Mouse (Mus musculus) right cerebral cortex, postnatal 10 days (tissue): ENCODE results near the gene Gzmc.
"Not testable (repeated sequence)": the region's sequence is repeated elsewhere in the genome, so short reads cannot be mapped to it uniquely, and the experiment has no call there.

Experiments used
- DNase-seq, 2 experiments: peaks; one replicate each; pipeline ENCODE4 v3.0.0; 2021; ENCODE audit warnings: low spot score in 2 of 2

Gene Gzmc

GRCm38 (mm10) chr14:56234556-56234955 is at the start of gene Gzmc:
Gene Gzmc (minus strand): TSS chr14:56234656.
- no peak for DNase-seq

DNA sequence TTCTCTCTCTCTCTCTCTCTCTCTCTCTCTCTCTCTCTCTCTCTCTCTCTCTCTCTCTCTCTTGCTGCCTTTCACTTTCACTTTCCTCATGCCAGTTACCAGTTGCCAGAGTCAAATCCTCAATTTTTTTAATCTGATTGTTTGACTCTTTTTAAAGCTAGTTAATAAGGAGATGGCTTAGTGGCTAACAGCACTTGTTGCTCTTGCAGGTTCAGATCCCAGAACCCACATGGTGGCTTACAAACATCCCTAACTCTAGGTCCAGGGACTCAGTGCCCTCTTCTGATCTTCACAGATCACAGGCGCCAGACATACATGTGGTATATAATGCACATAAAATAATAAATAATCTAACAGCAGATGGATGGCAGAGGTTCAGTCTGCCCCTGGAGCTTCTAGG is 49.4 kb upstream of the Gzmc start:
- DNase-seq: no peak

DNA sequence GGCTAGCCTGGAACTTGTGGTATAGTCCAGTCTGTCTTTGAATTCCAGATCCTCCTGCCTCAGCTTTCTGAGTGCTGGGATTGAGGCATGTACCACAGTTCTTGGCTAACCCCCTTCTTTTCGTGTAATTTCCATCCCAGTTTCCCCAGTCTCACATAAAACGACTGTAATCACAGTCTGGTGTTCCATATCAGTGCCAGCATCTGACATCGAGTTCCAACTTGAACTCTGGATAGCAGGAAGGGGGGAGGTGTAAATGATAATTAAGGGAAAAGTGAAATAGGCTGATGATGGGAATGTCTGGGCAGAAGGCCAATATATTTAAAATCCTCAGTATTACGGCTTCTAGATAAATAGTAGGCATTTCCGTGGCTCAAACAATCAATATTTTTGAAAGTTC is 46.6 kb upstream of the Gzmc start:
- no peak for DNase-seq

DNA sequence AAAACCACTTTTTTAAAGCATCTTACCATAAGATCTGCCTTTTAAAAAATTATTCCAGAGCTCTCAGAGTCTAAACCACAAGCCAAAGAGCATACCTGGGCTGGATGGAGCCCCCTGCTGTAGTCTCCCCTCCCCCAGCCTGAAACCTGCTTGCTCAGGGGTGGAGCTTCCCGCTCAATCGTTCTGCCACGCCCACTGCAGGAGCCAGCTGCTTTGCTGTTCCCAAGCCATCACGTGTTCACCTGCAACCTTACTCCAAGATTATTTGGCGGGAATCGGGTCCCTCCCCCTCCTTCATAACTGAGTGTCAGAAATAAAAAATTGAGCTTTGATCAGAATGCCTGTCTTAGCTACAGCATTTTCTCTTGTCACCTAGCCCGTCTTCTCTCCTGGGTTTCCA is 44.2 kb upstream of the Gzmc start:
- DNase-seq: not testable (repeated sequence)

- not testable (repeated sequence) for DNase-seq
These were observed 41.6 kb upstream of the Gzmc start for GRCm38 (mm10) chr14:56276096-56276495.

GRCm38 (mm10) chr14:56266109-56266508 is 31.7 kb upstream of the Gzmc start:
- DNase-seq: no peak

GRCm38 (mm10) chr14:56262153-56262552 is 27.7 kb upstream of the Gzmc start, which contains the start of gene Gzmb:
Gene Gzmb (minus strand): TSS chr14:56262260.
- no peak for DNase-seq

DNA sequence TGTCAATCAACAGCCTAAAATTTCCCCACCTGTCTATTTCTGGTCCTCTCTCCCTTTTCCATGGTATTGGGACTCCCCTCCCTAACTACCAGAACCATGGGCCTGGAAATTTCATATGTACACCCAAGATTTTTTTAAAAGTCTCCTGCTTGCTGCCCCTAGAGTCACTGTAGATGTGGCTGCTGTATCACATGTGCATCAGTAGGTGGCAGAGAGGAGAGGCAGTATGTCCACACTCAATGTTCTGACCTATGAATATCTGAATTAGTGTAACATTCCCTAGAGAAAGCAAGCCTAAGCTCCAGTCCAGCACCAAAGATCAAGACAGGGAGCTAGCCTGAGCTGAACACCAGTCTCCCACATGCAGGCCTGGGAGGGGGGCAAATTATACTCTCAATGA is 6.0 kb upstream of the Gzmc start:
- no peak for DNase-seq

- DNase-seq: no peak
These were observed 23.1 kb downstream of the Gzmc start, which contains the start of gene Gzmf for GRCm38 (mm10) chr14:56211317-56211716. Gene Gzmf (minus strand): TSS chr14:56211417.

GRCm38 (mm10) chr14:56205613-56206012 is 28.8 kb downstream of the Gzmc start:
- DNase-seq: no peak

GRCm38 (mm10) chr14:56205021-56205420 is 29.4 kb downstream of the Gzmc start:
- peak in 1 of 2 experiments; percentile 26 for DNase-seq

DNA sequence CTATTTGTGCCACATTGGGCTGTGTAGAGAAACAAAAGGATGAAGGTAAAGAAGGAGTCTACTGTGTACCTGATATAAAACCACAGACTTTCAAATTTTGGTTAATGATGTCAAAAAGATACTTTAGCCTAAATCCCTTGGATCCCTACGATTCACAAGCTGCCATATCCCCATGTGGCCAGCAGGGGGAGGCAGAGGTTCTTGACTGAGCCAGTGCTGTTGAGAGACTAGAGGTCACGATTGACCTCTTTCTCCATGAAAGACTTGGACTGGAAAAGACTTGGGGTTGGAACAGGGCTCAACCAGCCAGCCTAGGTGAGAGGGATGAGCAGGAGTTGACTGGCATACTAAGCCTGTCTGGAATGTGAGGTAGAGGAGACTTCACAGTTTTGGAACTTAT is 30.5 kb downstream of the Gzmc start:
- peak; percentile 40 to 65 for DNase-seq

- DNase-seq: no peak
These were observed 47.5 kb downstream of the Gzmc start for GRCm38 (mm10) chr14:56186946-56187345.

DNA sequence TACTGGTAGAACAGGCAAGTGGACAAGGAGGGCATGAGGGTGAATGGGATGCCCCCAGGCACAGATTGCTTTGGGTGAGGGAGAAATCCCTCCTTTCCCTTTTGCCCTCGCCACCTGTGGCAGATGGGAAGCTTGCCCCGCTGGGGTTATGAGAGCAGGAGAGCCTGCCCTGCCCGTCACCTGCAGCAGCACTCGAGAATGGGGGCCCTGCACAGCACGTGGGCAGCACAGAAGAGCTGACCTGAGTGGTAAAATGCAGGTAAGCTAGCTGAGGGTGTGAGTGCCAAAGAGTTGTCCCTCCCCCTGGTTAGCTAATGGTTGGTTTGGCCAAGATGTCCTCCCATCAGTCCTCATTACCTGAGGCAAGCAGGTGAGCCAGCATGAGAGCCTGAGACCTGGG is 47.9 kb downstream of the Gzmc start:
- peak in 1 of 2 experiments; percentile 8 for DNase-seq
